ENCODE assay signal across 12 mouse cellular contexts in the genomic region with DNA sequence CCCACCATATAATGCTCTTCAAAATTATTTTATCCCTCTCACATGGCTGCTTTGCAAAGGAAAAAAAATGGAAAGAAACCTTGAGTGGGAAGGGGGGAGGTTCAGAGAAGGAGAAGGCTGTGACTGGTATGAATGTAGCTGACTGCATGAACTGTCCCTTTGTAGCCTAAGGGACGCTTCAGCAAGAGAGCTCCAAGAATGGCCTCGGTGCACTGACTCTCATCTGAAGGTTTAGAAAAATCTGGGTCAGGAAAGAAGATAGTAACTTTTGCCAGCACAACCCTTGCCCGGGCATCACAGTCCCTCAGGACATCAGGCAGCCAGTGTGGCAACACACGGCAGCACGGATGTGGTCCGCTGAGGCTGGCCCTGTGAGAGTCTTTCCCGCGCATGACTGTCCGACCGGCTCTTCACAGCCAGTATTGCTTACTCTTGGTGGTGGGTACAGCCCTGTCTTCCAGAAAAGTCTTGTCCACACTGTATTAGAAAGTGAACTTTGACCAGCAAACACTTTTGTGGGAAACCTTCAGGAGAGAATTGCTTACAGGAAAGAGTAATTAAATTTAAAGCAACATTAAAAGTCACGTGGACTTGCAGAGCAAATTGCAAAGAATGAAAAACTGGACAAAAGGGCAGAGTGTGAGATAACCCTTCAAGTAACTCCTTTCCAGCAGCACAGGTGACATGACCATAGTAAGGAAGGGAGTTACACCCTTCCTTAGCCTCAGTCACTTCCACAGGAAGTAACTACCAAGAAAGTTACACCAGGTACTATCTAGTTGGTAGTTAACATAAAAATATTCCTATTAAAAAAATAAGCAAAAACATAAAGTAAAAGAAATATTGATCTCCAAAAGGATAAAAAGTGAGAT. TPM values are rescaled to one million over a fixed set of nuclear protein-coding genes. Genes with fewer than 3 reads are reported as not detected.
A peak's percentile ranks its signal among the peaks of the same experiment; 100 is the strongest.
DNase-seq lines count a peak whose midpoint lies in the region; ATAC-seq lines count a peak whose summit lies in the region.
"Had no signal": no experiment of that assay in that cellular context is flagged by ENCODE, and none has a peak within 500 bp of the region (broad histone marks: within the 10 kb centered on the region; RNA-seq: fewer than 3 reads in every experiment).

No protein-coding gene starts in this region.

- no peaks in the 10 kb centered on the region for H3K27me3 ChIP-seq in embryonic facial prominence, embryonic 11.5 days (ENCODE audit: control insufficient read depth, insufficient read depth, low read length)
- H3K27me3 ChIP-seq in hindbrain, embryonic 13.5 days, result no peaks in the 10 kb centered on the region
- no peaks in the 10 kb centered on the region for H3K27me3 ChIP-seq in midbrain, embryonic 13.5 days

- H3K4me2 ChIP-seq in embryonic facial prominence, embryonic 11.5 days (ENCODE audit: low read depth, low read length), result no peak overlapping the region
- peak overlapping the region; percentile 19; the same call in 1 of the 2 replicates for H3K4me2 ChIP-seq in hindbrain, embryonic 13.5 days
- peak overlapping the region; percentile 32 for H3K4me2 ChIP-seq in midbrain, embryonic 13.5 days (replicated peaks)

- H3K4me3 ChIP-seq in embryonic facial prominence, embryonic 11.5 days (ENCODE audit: low read depth, low read length), result no peak overlapping the region
- no peak overlapping the region for H3K4me3 ChIP-seq in hindbrain, embryonic 13.5 days
- H3K4me3 ChIP-seq in midbrain, embryonic 13.5 days (replicated peaks), result no peak overlapping the region

- intact Hi-C loops in heart, postnatal 36 days (cut with DNase I), result no loop called here

- H3K4me1 ChIP-seq in embryonic facial prominence, embryonic 11.5 days (ENCODE audit: control insufficient read depth, insufficient read depth, low read length), result peaks cover 5% of the 10 kb centered on the region
- peaks cover 29% of the 10 kb centered on the region for H3K4me1 ChIP-seq in hindbrain, embryonic 13.5 days (replicated peaks)
- H3K4me1 ChIP-seq in midbrain, embryonic 13.5 days (replicated peaks), result peaks cover 30% of the 10 kb centered on the region

- peak; percentile 25 for DNase-seq in adipocyte (ENCODE audit: low spot score)
- DNase-seq in embryonic facial prominence, embryonic 11.5 days (ENCODE audit: low spot score), result no peak
- DNase-seq in heart, adult 11 months, result no peak
- no peak for DNase-seq in thymus, postnatal 36 days
- no peak for DNase-seq in heart, postnatal 36 days
- DNase-seq: gastrocnemius, postnatal 10 days; heart, postnatal 10 days; kidney, postnatal 14 days; lung, adult 2 months; right cerebral cortex, adult 18-20 months had no signal

- peak; percentile 75 for ATAC-seq in embryonic facial prominence, embryonic 11.5 days (replicated peaks; ENCODE audit: insufficient number of reproducible peaks, low FRiP score, low TSS enrichment, low read depth)
- peak; percentile 33; the same call in 1 of the 2 replicates for ATAC-seq in hindbrain, embryonic 13.5 days (ENCODE audit: low FRiP score)
- peak; percentile 75 for ATAC-seq in midbrain, embryonic 13.5 days

- H3K9me3 ChIP-seq in embryonic facial prominence, embryonic 11.5 days (replicated peaks; ENCODE audit: control insufficient read depth, low read length), result no peaks in the 10 kb centered on the region
- no peaks in the 10 kb centered on the region for H3K9me3 ChIP-seq in hindbrain, embryonic 13.5 days
- no peaks in the 10 kb centered on the region for H3K9me3 ChIP-seq in midbrain, embryonic 13.5 days

- no peak overlapping the region for H3K9ac ChIP-seq in embryonic facial prominence, embryonic 11.5 days (replicated peaks; ENCODE audit: low read length)
- H3K9ac ChIP-seq in hindbrain, embryonic 13.5 days, result peak overlapping the region; percentile 55; the same call in 1 of the 2 replicates
- 0 out of 2 replicates have a peak overlapping the region, but pooled peaks have one; percentile 26 for H3K9ac ChIP-seq in midbrain, embryonic 13.5 days (replicated peaks)

- WGBS in embryonic facial prominence, embryonic 11.5 days, result 48% methylated on average over 11 of the region's 11 CpGs
- 44% methylated on average over 11 of the region's 11 CpGs for WGBS in hindbrain, embryonic 13.5 days
- WGBS in midbrain, embryonic 13.5 days, result 28% methylated on average over 11 of the region's 11 CpGs

- no peaks in the 10 kb centered on the region for H3K36me3 ChIP-seq in embryonic facial prominence, embryonic 11.5 days (replicated peaks; ENCODE audit: control insufficient read depth, insufficient read depth, low read depth, low read length)
- H3K36me3 ChIP-seq in hindbrain, embryonic 13.5 days, result no peaks in the 10 kb centered on the region
- no peaks in the 10 kb centered on the region for H3K36me3 ChIP-seq in midbrain, embryonic 13.5 days

- no peak overlapping the region for H3K27ac ChIP-seq in embryonic facial prominence, embryonic 11.5 days (replicated peaks; ENCODE audit: low read depth, low read length)
- peak overlapping the region; percentile 80 for H3K27ac ChIP-seq in hindbrain, embryonic 13.5 days
- H3K27ac ChIP-seq in midbrain, embryonic 13.5 days, result peak overlapping the region; percentile 78

RNA-seq across cellular contexts. Expression of gene Maml3, which starts 42.3 kb away (rescaled TPM):
- 4.4 TPM in 2 replicates for polyA plus RNA-seq in embryonic facial prominence, embryonic 11.5 days (2014; fragmentation: Nextera tagmentation; extraction: Ambion mirVana)
- polyA plus RNA-seq in hindbrain, embryonic 13.5 days (2015; fragmentation: Nextera tagmentation; extraction: Ambion mirVana), result 8.2 TPM in 2 replicates
- 8.3 and 8.6 TPM in 2 replicates for polyA plus RNA-seq in midbrain, embryonic 13.5 days (2015; fragmentation: Nextera tagmentation; extraction: Ambion mirVana)
- 1 to 10 TPM; 1.8 to 5.0 TPM for total RNA-seq in heart, postnatal 36 days (2021)
